Mouse (Mus musculus) forebrain, postnatal 0 days (tissue): ENCODE data around the gene Kazald1. TPM values are rescaled to one million over a fixed set of nuclear protein-coding genes. Genes with fewer than 3 reads are reported as not detected.

Experiments
- ATAC-seq: fragments of 200-750 bp; cut with Nextera tagmentation; 2 replicates; pipeline ENCODE4 v1.8.0; 2017; ENCODE audit warnings: mild to moderate bottlenecking, moderate library complexity
- DNase-seq: peaks from one replicate; pipeline ENCODE4 v3.0.0-alpha.2; 2015
- H3K27ac ChIP-seq: fragments of 300-500 bp; sonication (generic); 2 replicates; pipeline ENCODE4 v1.5.1; 2014; ENCODE audit warnings: low read depth, mild to moderate bottlenecking, antibody characterized with exemption, low read length, moderate library complexity, mixed read lengths
- H3K27me3 ChIP-seq: fragments of 300-500 bp; sonication (generic); 2 replicates; pipeline ENCODE4 v1.6.1; 2014; ENCODE audit warnings: mild to moderate bottlenecking, low read length, mixed read lengths; ENCODE audit not compliant: insufficient read depth
- H3K36me3 ChIP-seq: fragments of 300-500 bp; sonication (generic); 2 replicates; pipeline ENCODE4 v1.6.1; 2014; ENCODE audit warnings: mild to moderate bottlenecking, moderate library complexity; ENCODE audit not compliant: insufficient read depth
- H3K4me1 ChIP-seq: fragments of 300-500 bp; sonication (generic); 2 replicates; pipeline ENCODE4 v1.6.1; 2014; ENCODE audit warnings: antibody characterized with exemption; ENCODE audit not compliant: insufficient read depth
- H3K4me2 ChIP-seq: fragments of 300-500 bp; sonication (generic); 2 replicates; pipeline ENCODE4 v1.6.1; 2014; ENCODE audit warnings: low read depth, mild to moderate bottlenecking, moderate library complexity
- H3K4me3 ChIP-seq: fragments of 300-500 bp; sonication (generic); 2 replicates; pipeline ENCODE4 v1.5.1; 2014; ENCODE audit warnings: low read depth, low read length, mixed read lengths
- H3K9ac ChIP-seq: fragments of 300-500 bp; sonication (generic); 2 replicates; pipeline ENCODE4 v1.6.1; 2014; ENCODE audit warnings: mild to moderate bottlenecking
- H3K9me3 ChIP-seq: fragments of 300-500 bp; sonication (generic); 2 replicates; pipeline ENCODE4 v1.6.1; 2016; ENCODE audit warnings: low read length
- CTCF ChIP-seq: sonication (generic); IDR thresholded peaks from 2 replicates; pipeline ENCODE4 v1.5.1; 2016; ENCODE audit warnings: antibody characterized with exemption, control low read depth, low read depth
- WGBS: fragments of 180-500 bp; shearing (Covaris S2); extraction: QIAGEN DNeasy Blood & Tissue Kit; methylation state at CpG from one replicate; pipeline ENCODE4 v1.1.7; 2014; 5-methylcytosine and 5-hydroxymethylcytosine counted together
- polyA plus RNA-seq: library from polyadenylated mRNA; unstranded; fragments of >200 nt; fragmentation: Nextera tagmentation; extraction: Ambion mirVana; gene quantifications from 2 replicates; pipeline ENCODE4 v1.2.1, GENCODE M21; 2015
- total RNA-seq: library from RNA; depleted of rRNA; stranded (reverse); fragments of >200 nt; gene quantifications from 2 replicates; pipeline ENCODE4 v1.2.3, GENCODE M21; 2014; rRNA removed

The Kazald1 gene
- total and polyA plus RNA-seq, 2 experiments from 2014 or later: 1.7 to 6.1 TPM

DNA sequence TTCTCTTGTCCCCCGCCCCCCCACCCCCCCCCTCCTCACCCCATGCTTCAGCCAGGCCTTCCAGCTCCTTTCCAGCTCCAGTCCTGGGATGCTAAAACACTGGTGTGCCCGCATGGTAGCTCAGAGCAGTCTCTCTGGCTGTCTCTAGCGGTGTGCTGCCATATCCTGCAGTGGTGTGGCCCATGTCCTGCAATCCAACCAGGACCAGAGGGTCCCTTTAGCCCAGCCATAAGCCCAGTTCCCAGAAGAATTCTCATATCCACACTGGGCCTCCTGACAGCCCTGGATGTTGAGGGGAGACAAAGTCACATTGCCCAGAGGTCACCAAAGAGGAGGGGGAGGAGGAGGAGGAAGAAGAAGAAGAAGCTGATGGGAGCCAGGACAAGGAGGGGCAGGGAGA lies 39.7 kb downstream of the Kazald1 start:
- whole genome bisulfite sequencing: 36% methylated on average over 3 of the region's 3 CpGs
- TF ChIP-seq CTCF: no peak
- Histone ChIP-seq H3K36me3 (no peaks in the 10 kb centered on the region), H3K9ac (no peak overlapping the region), H3K9me3 (no peaks in the 10 kb centered on the region), H3K4me3 (no peak overlapping the region), H3K4me2 (no peak overlapping the region), H3K27me3 (no peaks in the 10 kb centered on the region), H3K27ac (no peak overlapping the region), H3K4me1 (no peaks in the 10 kb centered on the region)
- ATAC-seq (no peak), DNase-seq (no peak)

DNA sequence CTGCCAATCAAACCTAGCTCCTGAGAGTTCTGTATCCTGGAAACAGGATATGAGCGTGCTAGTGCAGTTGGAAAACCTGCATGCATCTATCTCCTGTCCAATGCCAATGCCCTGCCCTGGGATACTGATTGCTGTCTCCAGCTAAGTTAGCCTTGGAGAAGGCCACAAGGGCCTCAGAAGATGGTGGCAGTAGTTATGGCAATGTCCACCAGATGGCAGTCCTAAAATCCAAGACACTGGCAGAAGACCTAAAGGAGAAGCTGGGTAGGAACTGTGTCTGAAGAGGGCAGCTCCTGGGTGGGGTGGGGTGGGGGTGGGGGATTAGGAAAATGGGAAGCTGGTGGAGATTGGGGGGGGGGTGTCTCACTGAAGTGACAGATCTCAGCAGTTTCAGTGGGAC lies 41.8 kb downstream of the Kazald1 start:
- peak; percentile 49 for TF ChIP-seq CTCF
- H3K9me3 ChIP-seq: no peaks in the 10 kb centered on the region
- DNase-seq (peak; percentile 14), ATAC-seq (no peak)
- no peak overlapping the region for H3K27ac ChIP-seq
- WGBS: 67% methylated on average over 1 of the region's 1 CpGs
- H3K27me3 ChIP-seq: no peaks in the 10 kb centered on the region
- no peak overlapping the region for H3K4me2 ChIP-seq
- H3K36me3 ChIP-seq: no peaks in the 10 kb centered on the region
- H3K4me1 ChIP-seq: no peaks in the 10 kb centered on the region
- H3K9ac ChIP-seq: no peak overlapping the region
- no peak overlapping the region for H3K4me3 ChIP-seq

Other genes starting within 250 kb of the Kazald1 start
- gene Slf2, start 144.1 kb upstream of the Kazald1 start, total RNA-seq: 42.7 and 50.0 TPM in 2 replicates
- gene Slf2, start 144.1 kb upstream of the Kazald1 start, polyA plus RNA-seq: 11.1 and 16.1 TPM in 2 replicates
- 35.9 and 54.7 TPM in 2 replicates for gene Sema4g, start 86.1 kb upstream of the Kazald1 start, total RNA-seq
- gene Sema4g, start 86.1 kb upstream of the Kazald1 start, polyA plus RNA-seq: 8.2 and 12.1 TPM in 2 replicates
- 7.7 and 8.6 TPM in 2 replicates for gene Twnk, start 69.6 kb upstream of the Kazald1 start, total RNA-seq
- gene Twnk, start 69.6 kb upstream of the Kazald1 start, polyA plus RNA-seq: 8.8 and 10.8 TPM in 2 replicates
- gene Mrpl43, start 68.8 kb upstream of the Kazald1 start, total RNA-seq: 60.6 and 62.2 TPM in 2 replicates
- gene Mrpl43, start 68.8 kb upstream of the Kazald1 start, polyA plus RNA-seq: 85.7 and 99.2 TPM in 2 replicates
- 26.6 and 29.3 TPM in 2 replicates for gene Lzts2, start 60.8 kb upstream of the Kazald1 start, total RNA-seq
- gene Lzts2, start 60.8 kb upstream of the Kazald1 start, polyA plus RNA-seq: 14.6 and 15.0 TPM in 2 replicates
- gene Pdzd7, start 29.5 kb upstream of the Kazald1 start, total RNA-seq: 5.2 and 6.4 TPM in 2 replicates
- gene Pdzd7, start 29.5 kb upstream of the Kazald1 start, polyA plus RNA-seq: 1.6 and 1.9 TPM in 2 replicates
- 50.7 and 53.1 TPM in 2 replicates for gene Sfxn3, start 27.7 kb upstream of the Kazald1 start, total RNA-seq
- 93.3 and 106 TPM in 2 replicates for gene Sfxn3, start 27.7 kb upstream of the Kazald1 start, polyA plus RNA-seq
- not detected in 2 replicates for gene Tlx1, start 75.4 kb downstream of the Kazald1 start, total RNA-seq
- gene Tlx1, start 75.4 kb downstream of the Kazald1 start, polyA plus RNA-seq: not detected in 2 replicates
- not detected in 2 replicates for gene Lbx1, start 160.6 kb downstream of the Kazald1 start, total RNA-seq
- not detected in 2 replicates for gene Lbx1, start 160.6 kb downstream of the Kazald1 start, polyA plus RNA-seq